ENCODE assay signal across 20 mouse cellular contexts in the genomic region with DNA sequence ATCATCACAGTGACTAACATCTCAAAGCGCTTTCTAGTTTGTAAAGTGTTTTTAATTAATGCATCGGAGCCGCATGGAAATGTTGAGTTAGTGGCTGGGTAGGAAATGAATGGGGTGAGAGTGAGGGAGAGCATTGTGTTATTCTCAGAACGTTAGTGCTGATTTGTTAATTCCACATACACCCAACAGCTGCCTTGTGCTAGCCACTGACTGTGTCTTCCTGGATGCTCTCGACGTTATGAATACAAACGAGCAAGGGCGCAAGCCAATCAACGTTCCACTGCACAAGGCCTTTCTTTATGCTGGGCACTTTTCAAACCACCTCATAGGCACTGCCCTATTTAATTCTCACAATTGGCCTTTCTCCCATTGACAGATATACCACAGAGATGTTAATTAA. TPM values are rescaled to one million over a fixed set of nuclear protein-coding genes. Genes with fewer than 3 reads are reported as not detected.
DNase-seq lines count a peak whose midpoint lies in the region; ATAC-seq and TF ChIP-seq lines count a peak whose summit lies in the region.
"Had no signal": no experiment of that assay in that cellular context is flagged by ENCODE, and none has a peak within 500 bp of the region (broad histone marks: within the 10 kb centered on the region; RNA-seq: fewer than 3 reads in every experiment).

No protein-coding gene starts in this region.

- H3K27ac ChIP-seq in neural tube, embryonic 11.5 days (ENCODE audit: low read depth, low read length), result no peak overlapping the region
- no peak overlapping the region for H3K27ac ChIP-seq in forebrain, embryonic 14.5 days (ENCODE audit: low read depth, low read length)
- 0 out of 2 replicates have a peak overlapping the region, but pooled peaks have one; percentile 26 for H3K27ac ChIP-seq in hindbrain, postnatal 0 days
- H3K27ac ChIP-seq: lung, embryonic 15.5 days; stomach, embryonic 15.5 days had no signal

- 81% methylated on average over 9 of the region's 9 CpGs for WGBS in neural tube, embryonic 11.5 days
- 5% methylated on average over 9 of the region's 9 CpGs for WGBS in forebrain, embryonic 14.5 days
- WGBS in hindbrain, postnatal 0 days, result 28% methylated on average over 9 of the region's 9 CpGs

- no peak overlapping the region for H3K9ac ChIP-seq in neural tube, embryonic 11.5 days (ENCODE audit: low read length)
- no peak overlapping the region for H3K9ac ChIP-seq in forebrain, embryonic 14.5 days (ENCODE audit: low read length)
- H3K9ac ChIP-seq in hindbrain, postnatal 0 days (replicated peaks; ENCODE audit: low read length), result no peak overlapping the region
- H3K9ac ChIP-seq: lung, embryonic 15.5 days; stomach, embryonic 15.5 days had no signal

- ATAC-seq in neural tube, embryonic 11.5 days (ENCODE audit: insufficient read depth, low FRiP score, low TSS enrichment), result peak; percentile 27; the same call in 1 of the 2 replicates
- ATAC-seq in forebrain, embryonic 14.5 days, result peak; percentile 90
- ATAC-seq in hindbrain, postnatal 0 days, result peak; percentile 79
- ATAC-seq: intestine, postnatal 0 days had no signal

- DNase-seq in neural tube, embryonic 11.5 days (ENCODE audit: low spot score), result no peak
- no peak for DNase-seq in neural tube, embryonic 10.5 days (ENCODE audit: extremely low spot score, low spot score)
- DNase-seq in forebrain, embryonic 14.5 days (ENCODE audit: low spot score), result peak; percentile 83
- peak; percentile 70 for DNase-seq in hindbrain, postnatal 0 days (ENCODE audit: low spot score)
- DNase-seq in lung, postnatal 36 days, result no peak
- no peak for DNase-seq in kidney, adult 8-10 months
- DNase-seq in kidney, postnatal 25 days, result no peak
- DNase-seq: B cell, adult 2 months; gastrocnemius, postnatal 25 days; heart, postnatal 36 days; kidney, postnatal 10 days; layer of hippocampus, postnatal 36 days; left cerebral cortex, postnatal 4 days; spleen, adult 18-20 months had no signal

- H3K4me2 ChIP-seq in neural tube, embryonic 11.5 days (ENCODE audit: low read depth), result no peak overlapping the region
- H3K4me2 ChIP-seq in forebrain, embryonic 14.5 days (ENCODE audit: low read length), result no peak overlapping the region
- H3K4me2 ChIP-seq in hindbrain, postnatal 0 days (ENCODE audit: low read depth, low read length), result no peak overlapping the region
- H3K4me2 ChIP-seq: heart, embryonic 11.5 days; liver, embryonic 11.5 days; lung, embryonic 15.5 days; stomach, embryonic 15.5 days had no signal

- H3K9me3 ChIP-seq in neural tube, embryonic 11.5 days (ENCODE audit: control insufficient read depth, low read length), result no peaks in the 10 kb centered on the region
- H3K9me3 ChIP-seq in forebrain, embryonic 14.5 days (replicated peaks; ENCODE audit: control insufficient read depth, low read length), result no peaks in the 10 kb centered on the region
- no peaks in the 10 kb centered on the region for H3K9me3 ChIP-seq in hindbrain, postnatal 0 days (ENCODE audit: low read length)
- H3K9me3 ChIP-seq: stomach, embryonic 15.5 days had no signal

- no peaks in the 10 kb centered on the region for H3K27me3 ChIP-seq in neural tube, embryonic 11.5 days (ENCODE audit: control insufficient read depth, insufficient read depth, low read length)
- no peaks in the 10 kb centered on the region for H3K27me3 ChIP-seq in forebrain, embryonic 14.5 days (replicated peaks; ENCODE audit: control insufficient read depth, insufficient read depth, low read length)
- no peaks in the 10 kb centered on the region for H3K27me3 ChIP-seq in hindbrain, postnatal 0 days (ENCODE audit: insufficient read depth, low read length)
- H3K27me3 ChIP-seq: stomach, embryonic 15.5 days had no signal

- no peak overlapping the region for H3K4me3 ChIP-seq in neural tube, embryonic 11.5 days (ENCODE audit: low read depth, low read length)
- no peak overlapping the region for H3K4me3 ChIP-seq in forebrain, embryonic 14.5 days (ENCODE audit: low read depth, low read length)
- H3K4me3 ChIP-seq in hindbrain, postnatal 0 days (ENCODE audit: low read length), result no peak overlapping the region
- H3K4me3 ChIP-seq: lung, embryonic 15.5 days; stomach, embryonic 15.5 days had no signal

- no peaks in the 10 kb centered on the region for H3K4me1 ChIP-seq in neural tube, embryonic 11.5 days (ENCODE audit: control insufficient read depth, insufficient read depth, low read length)
- H3K4me1 ChIP-seq in forebrain, embryonic 14.5 days (ENCODE audit: control insufficient read depth, insufficient read depth, low read length), result peaks cover 13% of the 10 kb centered on the region
- peaks cover 19% of the 10 kb centered on the region; the same call in 1 of the 2 replicates for H3K4me1 ChIP-seq in hindbrain, postnatal 0 days (ENCODE audit: insufficient read depth, low read length)
- H3K4me1 ChIP-seq: lung, embryonic 15.5 days; stomach, embryonic 15.5 days had no signal

- TF ChIP-seq CTCF in hindbrain, postnatal 0 days (IDR thresholded peaks at IDR 0.05; ENCODE audit: low read depth), result no peak

- H3K36me3 ChIP-seq in neural tube, embryonic 11.5 days (ENCODE audit: control insufficient read depth, insufficient read depth, low read length), result no peaks in the 10 kb centered on the region
- H3K36me3 ChIP-seq in forebrain, embryonic 14.5 days (ENCODE audit: control insufficient read depth, insufficient read depth, low read length), result no peaks in the 10 kb centered on the region
- peaks cover 5% of the 10 kb centered on the region; the same call in 1 of the 2 replicates for H3K36me3 ChIP-seq in hindbrain, postnatal 0 days (ENCODE audit: insufficient read depth, low read length)
- H3K36me3 ChIP-seq: lung, embryonic 15.5 days; stomach, embryonic 15.5 days had no signal

RNA-seq across cellular contexts. Expression of a gene that starts 11.8 kb away (rescaled TPM):
- polyA plus RNA-seq in neural tube, embryonic 11.5 days (2014; fragmentation: Nextera tagmentation; extraction: Ambion mirVana), result 0.19 and 0.28 TPM in 2 replicates
- 2.7 and 3.9 TPM in 2 replicates for polyA plus RNA-seq in forebrain, embryonic 14.5 days (2014; fragmentation: Nextera tagmentation; extraction: Ambion mirVana)
- 37.5 and 44.4 TPM in 2 replicates for total RNA-seq in hindbrain, postnatal 0 days (2014; rRNA removed)
- 15.2 and 16.3 TPM in 2 replicates for polyA plus RNA-seq in hindbrain, postnatal 0 days (2015; fragmentation: Nextera tagmentation; extraction: Ambion mirVana)
- total RNA-seq: megakaryocyte, adult 5-6 weeks had no signal
- polyA plus RNA-seq: heart, embryonic 11.5 days; liver, embryonic 11.5 days had no signal

Comparison
In these comparisons a context has a peak if more than half of its experiments do, and no peak if none do; other contexts are left out.
1. ATAC-seq: peak in every context shown above with its lines; median percentile 90 in forebrain, embryonic 14.5 days; 79 in hindbrain, postnatal 0 days; 27 in neural tube, embryonic 11.5 days.
2. DNase-seq: peak in forebrain, embryonic 14.5 days (single experiment) and hindbrain, postnatal 0 days (single experiment); none in neural tube, embryonic 11.5 days (single experiment), neural tube, embryonic 10.5 days (single experiment), lung, postnatal 36 days (single experiment), kidney, adult 8-10 months (0 of 2) and kidney, postnatal 25 days (0 of 2).